Mouse (Mus musculus) stomach, postnatal 0 days (tissue): ENCODE measurements around the gene Pfkp.

ENCODE experiments used
- CTCF ChIP-seq: IDR thresholded peaks from 2 replicates; pipeline ENCODE4 v1.5.1; 2016; ENCODE audit warnings: antibody characterized with exemption, low read depth, mild to moderate bottlenecking, moderate library complexity
- EP300 ChIP-seq: optimal IDR thresholded peaks from 2 replicates; pipeline ENCODE3; 2016; ENCODE audit warnings: antibody characterized with exemption

GRCm38 (mm10) chr13:6666887-6667286 lies 18.3 kb upstream of the Pfkp start:
- TF ChIP-seq EP300 (no peak), CTCF (no peak)
